Mouse (Mus musculus) limb, embryonic 11.5 days (tissue): ENCODE measurements around the gene Ces2c. TPM values are rescaled to one million over a fixed set of nuclear protein-coding genes. Genes with fewer than 3 reads are reported as not detected.
"Not testable (repeated sequence)": the region's sequence is repeated elsewhere in the genome, so short reads cannot be mapped to it uniquely, and the experiment has no call there.

Source experiments
- ATAC-seq: fragments of 200-750 bp; cut with Nextera tagmentation; 2 replicates; pipeline ENCODE4 v1.8.0; 2017; ENCODE audit warnings: low read depth; ENCODE audit not compliant: insufficient number of reproducible peaks, low FRiP score, low TSS enrichment
- DNase-seq: peaks from one replicate; pipeline ENCODE4 v3.0.0-alpha.2; 2015; ENCODE audit warnings: low spot score
- H3K27ac ChIP-seq: fragments of 300-500 bp; sonication (generic); replicated peaks from 2 replicates; pipeline ENCODE4 v1.5.1; 2014; ENCODE audit warnings: low read depth, mild to moderate bottlenecking, low read length
- H3K27me3 ChIP-seq: fragments of 300-500 bp; sonication (generic); 2 replicates; pipeline ENCODE4 v1.6.1; 2014; ENCODE audit warnings: mild to moderate bottlenecking, low read length, mixed read lengths; ENCODE audit not compliant: control insufficient read depth, insufficient read depth
- H3K36me3 ChIP-seq: fragments of 300-500 bp; sonication (generic); 2 replicates; pipeline ENCODE4 v1.6.1; 2014; ENCODE audit warnings: mild to moderate bottlenecking, low read length, moderate library complexity, mixed read lengths; ENCODE audit not compliant: control insufficient read depth, insufficient read depth
- H3K4me1 ChIP-seq: fragments of 300-500 bp; sonication (generic); 2 replicates; pipeline ENCODE4 v1.6.1; 2014; ENCODE audit warnings: low read length, mixed read lengths; ENCODE audit not compliant: control insufficient read depth, insufficient read depth
- H3K4me2 ChIP-seq: fragments of 300-500 bp; sonication (generic); 2 replicates; pipeline ENCODE4 v1.6.1; 2014; ENCODE audit warnings: low read depth, mild to moderate bottlenecking, moderate library complexity; ENCODE audit not compliant: severe bottlenecking
- H3K4me3 ChIP-seq: fragments of 300-500 bp; sonication (generic); 2 replicates; pipeline ENCODE4 v1.5.1; 2014; ENCODE audit warnings: low read depth, low read length
- H3K9ac ChIP-seq: fragments of 300-500 bp; sonication (generic); 2 replicates; pipeline ENCODE4 v1.6.1; 2014; ENCODE audit warnings: mild to moderate bottlenecking, low read length
- H3K9me3 ChIP-seq: fragments of 300-500 bp; sonication (generic); 2 replicates; pipeline ENCODE4 v1.6.1; 2016; ENCODE audit warnings: low read length; ENCODE audit not compliant: control insufficient read depth
- WGBS: fragments of 180-500 bp; shearing (Covaris S2); extraction: QIAGEN DNeasy Blood & Tissue Kit; methylation state at CpG from one replicate; pipeline ENCODE4 v1.1.7; 2014; 5-methylcytosine and 5-hydroxymethylcytosine counted together
- polyA plus RNA-seq: library from polyadenylated mRNA; unstranded; fragments of >200 nt; fragmentation: Nextera tagmentation; extraction: Ambion mirVana; gene quantifications from 2 replicates; pipeline ENCODE4 v1.2.1, GENCODE M21; 2014

Gene Ces2c
- polyA plus RNA-seq, 1 experiment from 2014 or later: not detected

DNA sequence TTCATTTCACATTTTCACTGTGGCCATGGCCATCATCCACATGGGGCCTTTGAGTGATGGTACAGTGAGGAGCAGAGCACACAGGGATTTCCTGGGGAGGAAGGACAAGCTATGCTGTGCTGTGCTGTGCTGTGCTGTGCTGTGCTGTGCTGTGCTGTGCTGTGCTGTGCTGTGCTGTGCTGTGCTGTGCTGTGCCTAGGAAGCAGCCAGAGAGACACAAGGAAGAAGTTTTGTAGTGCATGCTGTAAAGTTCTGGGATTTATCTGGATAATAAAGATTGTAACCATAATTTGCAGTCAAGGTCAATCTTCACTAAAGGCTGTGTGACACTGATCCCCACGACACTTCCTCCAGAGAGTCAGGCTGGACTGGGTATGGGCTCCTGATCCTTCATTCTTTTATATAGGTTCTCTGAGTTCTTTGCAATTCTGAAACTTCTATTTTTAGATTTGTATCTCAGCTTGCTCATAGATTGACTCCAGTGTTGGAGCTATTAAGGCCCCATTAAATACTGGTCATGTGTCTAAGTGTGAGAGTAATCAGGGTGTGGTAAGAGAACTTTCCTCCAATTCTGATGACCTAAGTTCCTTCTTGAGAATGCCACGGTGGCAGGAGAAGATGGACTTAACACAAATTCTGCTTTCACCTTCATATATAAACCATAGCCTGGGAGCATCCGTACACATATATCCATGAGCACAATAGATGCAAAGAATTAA is 5.3 kb upstream of the Ces2c start:
- Histone ChIP-seq H3K4me2 (no peak overlapping the region), H3K27me3 (no peaks in the 10 kb centered on the region), H3K36me3 (no peaks in the 10 kb centered on the region), H3K4me1 (no peaks in the 10 kb centered on the region), H3K4me3 (no peak overlapping the region), H3K9me3 (no peaks in the 10 kb centered on the region), H3K9ac (no peak overlapping the region), H3K27ac (no peak overlapping the region)
- ATAC-seq (no peak), DNase-seq (no peak)
- WGBS: 87% methylated on average over 3 of the region's 3 CpGs

DNA sequence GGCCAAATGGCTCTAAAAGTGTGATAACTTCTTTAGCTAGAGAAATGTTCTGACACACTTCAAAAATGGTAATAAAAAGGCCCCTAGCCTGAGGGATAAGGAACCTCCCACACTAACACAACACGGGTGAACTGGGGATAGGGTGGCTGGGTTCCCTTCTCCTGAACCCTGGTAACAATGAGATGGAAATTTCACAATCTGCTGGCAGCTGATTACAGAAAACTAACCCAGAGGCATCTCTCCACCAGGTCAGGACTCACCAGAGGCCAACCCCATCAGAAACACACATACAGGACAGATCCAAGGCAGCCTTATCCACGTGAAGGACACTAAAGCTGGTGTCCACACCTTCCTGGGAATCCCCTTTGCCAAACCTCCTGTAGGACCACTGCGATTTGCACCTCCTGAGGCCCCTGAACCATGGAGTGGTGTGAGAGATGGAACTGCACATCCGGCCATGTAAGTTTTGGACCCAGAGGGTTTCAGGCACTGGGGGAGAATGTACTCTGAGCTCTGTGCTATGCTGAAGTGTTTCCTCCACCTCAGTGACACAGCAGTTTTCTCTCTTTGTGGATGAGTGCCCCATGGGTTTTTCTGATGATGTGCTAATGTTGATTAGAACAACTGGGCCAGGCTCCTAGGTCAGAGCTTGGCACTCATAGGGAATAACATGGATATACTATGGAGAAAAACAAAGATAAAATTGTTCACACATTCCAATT is 1.0 kb downstream of the Ces2c start:
- no peak overlapping the region for H3K4me2 ChIP-seq
- DNase-seq: no peak
- no peak overlapping the region for H3K9ac ChIP-seq
- H3K4me3 ChIP-seq: no peak overlapping the region
- no peaks in the 10 kb centered on the region for H3K36me3 ChIP-seq
- no peak for ATAC-seq
- H3K27me3 ChIP-seq: no peaks in the 10 kb centered on the region
- no peaks in the 10 kb centered on the region for H3K4me1 ChIP-seq
- no peak overlapping the region for H3K27ac ChIP-seq
- 74% methylated on average over 4 of the region's 4 CpGs for WGBS
- H3K9me3 ChIP-seq: no peaks in the 10 kb centered on the region

DNA sequence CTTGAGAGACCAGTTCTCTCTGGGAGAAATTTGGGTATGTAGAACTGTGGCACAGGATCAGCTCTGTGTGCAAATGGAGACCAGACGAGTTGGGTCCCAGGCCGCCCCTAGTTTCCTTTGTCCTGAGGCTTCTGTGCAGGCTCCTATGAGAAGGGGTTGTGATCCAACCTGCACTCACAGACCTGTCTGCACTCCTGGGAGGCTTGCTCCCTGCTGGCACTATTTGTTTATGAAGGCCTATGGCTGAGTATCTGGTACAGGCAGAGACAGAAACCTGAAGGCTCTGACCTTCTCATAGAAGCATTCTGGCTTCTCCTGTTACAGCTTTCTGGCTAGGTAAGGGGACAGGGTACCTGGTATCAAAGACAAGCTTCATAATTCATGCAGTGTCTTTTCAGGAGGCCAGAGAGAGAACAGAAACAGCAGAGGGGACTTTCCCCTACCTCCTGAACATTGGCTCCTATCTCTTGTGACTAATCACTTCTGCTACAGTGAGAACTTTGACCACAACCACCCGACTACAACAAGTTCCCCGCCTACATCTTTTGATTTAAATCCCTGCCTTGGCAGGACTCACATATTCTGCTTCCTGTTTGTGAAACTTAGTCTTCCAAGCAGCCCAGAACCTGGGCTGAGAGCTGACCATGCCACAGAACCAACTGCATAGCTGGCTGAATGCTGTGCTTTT is 20.1 kb downstream of the Ces2c start:
- not testable (repeated sequence) for H3K36me3 ChIP-seq, H3K9ac ChIP-seq, H3K27me3 ChIP-seq, ATAC-seq, H3K9me3 ChIP-seq, DNase-seq, H3K4me1 ChIP-seq, H3K4me2 ChIP-seq, H3K27ac ChIP-seq, H3K4me3 ChIP-seq
- WGBS: no CpG with 5 or more reads among the region's 4 CpGs

DNA sequence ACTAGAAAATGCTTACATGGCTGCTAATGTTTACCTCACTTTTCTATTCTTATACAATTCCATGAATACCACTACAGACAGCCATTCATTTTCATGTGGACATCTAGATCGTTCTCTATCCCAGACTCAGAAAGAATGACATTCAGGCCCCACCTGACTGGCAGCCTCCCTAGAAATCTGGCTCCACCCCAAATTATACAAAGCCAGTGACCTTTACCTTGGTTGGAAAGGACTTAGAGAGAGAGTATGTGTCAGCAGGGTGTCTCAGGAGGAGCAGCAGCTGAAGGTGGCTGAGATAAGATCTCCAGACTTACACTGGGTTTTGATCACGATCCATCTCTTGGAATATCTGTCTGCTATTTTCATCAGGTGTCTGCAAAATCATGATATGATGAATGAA is 22.0 kb downstream of the Ces2c start:
- H3K9ac ChIP-seq, H3K27ac ChIP-seq, H3K4me3 ChIP-seq, ATAC-seq, H3K4me1 ChIP-seq, H3K9me3 ChIP-seq, H3K36me3 ChIP-seq, H3K27me3 ChIP-seq, H3K4me2 ChIP-seq, DNase-seq: not testable (repeated sequence)
- no CpG with 5 or more reads among the region's 2 CpGs for WGBS

DNA sequence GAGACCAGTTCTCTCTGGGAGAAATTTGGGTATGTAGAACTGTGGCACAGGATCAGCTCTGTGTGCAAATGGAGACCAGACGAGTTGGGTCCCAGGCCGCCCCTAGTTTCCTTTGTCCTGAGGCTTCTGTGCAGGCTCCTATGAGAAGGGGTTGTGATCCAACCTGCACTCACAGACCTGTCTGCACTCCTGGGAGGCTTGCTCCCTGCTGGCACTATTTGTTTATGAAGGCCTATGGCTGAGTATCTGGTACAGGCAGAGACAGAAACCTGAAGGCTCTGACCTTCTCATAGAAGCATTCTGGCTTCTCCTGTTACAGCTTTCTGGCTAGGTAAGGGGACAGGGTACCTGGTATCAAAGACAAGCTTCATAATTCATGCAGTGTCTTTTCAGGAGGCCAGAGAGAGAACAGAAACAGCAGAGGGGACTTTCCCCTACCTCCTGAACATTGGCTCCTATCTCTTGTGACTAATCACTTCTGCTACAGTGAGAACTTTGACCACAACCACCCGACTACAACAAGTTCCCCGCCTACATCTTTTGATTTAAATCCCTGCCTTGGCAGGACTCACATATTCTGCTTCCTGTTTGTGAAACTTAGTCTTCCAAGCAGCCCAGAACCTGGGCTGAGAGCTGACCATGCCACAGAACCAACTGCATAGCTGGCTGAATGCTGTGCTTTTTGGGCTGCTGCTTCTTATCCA is 39.5 kb downstream of the Ces2c start:
- H3K27ac ChIP-seq, H3K4me2 ChIP-seq, ATAC-seq, DNase-seq, H3K4me3 ChIP-seq, H3K9ac ChIP-seq, H3K27me3 ChIP-seq, H3K4me1 ChIP-seq, H3K9me3 ChIP-seq, H3K36me3 ChIP-seq: not testable (repeated sequence)
- no CpG with 5 or more reads among the region's 4 CpGs for WGBS

DNA sequence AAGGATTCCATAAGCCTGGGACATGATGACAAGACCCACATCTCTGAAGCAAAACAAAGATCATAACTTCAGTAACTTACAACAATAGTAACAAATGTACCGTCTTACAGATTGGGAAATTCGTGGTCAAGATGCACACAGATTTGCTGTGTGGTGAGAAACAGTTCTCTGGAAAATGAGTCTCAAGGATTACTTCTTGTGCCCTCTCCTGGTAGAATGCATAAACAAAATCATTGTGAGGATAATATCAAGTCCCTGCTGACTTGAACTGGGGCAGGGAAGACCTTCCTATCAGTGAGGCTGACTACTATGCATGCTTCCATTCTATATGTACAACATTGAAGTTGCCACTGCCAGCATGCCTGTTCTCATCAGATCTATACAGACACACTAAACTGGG is 54.9 kb downstream of the Ces2c start:
- H3K9me3 ChIP-seq: no peaks in the 10 kb centered on the region
- WGBS: 83% methylated on average over 2 of the region's 2 CpGs
- H3K27me3 ChIP-seq: no peaks in the 10 kb centered on the region
- no peaks in the 10 kb centered on the region for H3K36me3 ChIP-seq
- H3K4me2 ChIP-seq: no peak overlapping the region
- no peak overlapping the region for H3K4me3 ChIP-seq
- no peaks in the 10 kb centered on the region for H3K4me1 ChIP-seq
- DNase-seq: no peak
- no peak for ATAC-seq
- no peak overlapping the region for H3K9ac ChIP-seq
- no peak overlapping the region for H3K27ac ChIP-seq

Other genes starting within 250 kb of the Ces2c start
- gene Cdh16, start 222.7 kb upstream of the Ces2c start, polyA plus RNA-seq: not detected in 2 replicates
- gene Rrad, start 215.7 kb upstream of the Ces2c start, polyA plus RNA-seq: 6.5 and 7.6 TPM in 2 replicates
- 89.8 and 99.1 TPM in 2 replicates for gene Ciao2b, start 205.1 kb upstream of the Ces2c start, polyA plus RNA-seq
- not detected in 2 replicates for gene Ces2a, start 113.1 kb upstream of the Ces2c start, polyA plus RNA-seq
- 0.13 and 0.20 TPM in 2 replicates for gene Ces2b, start 15.5 kb upstream of the Ces2c start, polyA plus RNA-seq
- not detected in 2 replicates for gene Ces2e, start 79.2 kb downstream of the Ces2c start, polyA plus RNA-seq
- gene Ces2f, start 100.3 kb downstream of the Ces2c start, polyA plus RNA-seq: not detected in 2 replicates
- gene Ces2g, start 114.7 kb downstream of the Ces2c start, polyA plus RNA-seq: not detected in 2 replicates
- gene Ces2h, start 153.8 kb downstream of the Ces2c start, polyA plus RNA-seq: not detected in 2 replicates
- gene Ces3a, start 201.5 kb downstream of the Ces2c start, polyA plus RNA-seq: not detected in 2 replicates
- gene Ces3b, start 236.7 kb downstream of the Ces2c start, polyA plus RNA-seq: not detected in 2 replicates